Mouse (Mus musculus) common myeloid progenitor, adult 5-6 weeks (primary cell): ENCODE measurements around the gene Ptbp2. TPM values are rescaled to one million over a fixed set of nuclear protein-coding genes. Genes with fewer than 3 reads are reported as not detected.
A peak's percentile ranks its signal among the peaks of the same experiment; 100 is the strongest.

Source experiments
- ATAC-seq: replicated peaks from 2 replicates; pipeline ENCODE4 v1.8.0; 2016; ENCODE audit warnings: low read depth, mild to moderate bottlenecking, moderate TSS enrichment, inconsistent platforms; ENCODE audit not compliant: poor library complexity, severe bottlenecking
- total RNA-seq: library from RNA; stranded (forward); fragments of 200-1000, 187-1606 nt; gene quantifications from 2 replicates; pipeline ENCODE4 v1.2.3, GENCODE M21; 2017

Ptbp2 gene
- 72.9 and 92.8 TPM in 2 replicates for total RNA-seq

DNA sequence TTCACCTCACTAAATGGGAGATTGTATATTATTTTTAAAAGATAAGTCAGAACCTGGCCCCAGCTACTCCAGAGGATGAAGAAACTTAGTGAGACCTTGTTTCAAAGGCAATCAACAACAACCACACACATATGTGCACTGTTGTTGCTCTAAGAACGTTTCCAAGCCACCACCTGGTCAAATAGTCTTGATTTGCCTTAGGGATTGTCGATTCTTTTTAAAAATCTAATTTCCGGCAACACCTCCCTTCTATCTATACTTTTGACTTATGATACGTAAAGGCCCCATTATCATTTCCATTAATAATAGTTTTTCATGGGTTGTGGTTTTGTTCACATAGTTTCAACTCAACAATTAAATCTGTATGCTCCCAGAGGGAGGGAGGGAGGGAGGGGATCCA lies at the start of gene Ptbp2:
TSS of gene Ptbp2 (minus strand) at position 101 of the 400 bp plus-strand sequence.
- ATAC-seq = no peak

DNA sequence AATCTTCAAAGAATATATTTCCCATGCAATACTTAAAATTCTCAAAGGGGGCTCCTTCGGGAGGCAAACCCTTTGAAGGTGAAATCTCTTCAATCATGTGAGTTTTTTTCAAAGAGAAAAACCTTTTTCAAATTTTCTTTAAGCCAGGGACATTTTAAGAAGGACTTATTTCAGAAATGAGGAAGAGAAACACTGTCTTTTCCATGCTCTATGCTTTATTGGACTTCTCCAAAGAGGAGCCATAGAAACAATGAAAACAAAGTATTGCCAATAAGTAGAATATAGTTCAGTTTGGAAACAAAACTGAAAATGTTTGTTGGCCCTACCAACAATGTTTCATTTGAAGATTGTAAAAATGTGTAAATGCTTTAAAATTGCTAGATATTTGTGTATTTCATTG lies 30.4 kb upstream of the Ptbp2 start:
- ATAC-seq = no peak

DNA sequence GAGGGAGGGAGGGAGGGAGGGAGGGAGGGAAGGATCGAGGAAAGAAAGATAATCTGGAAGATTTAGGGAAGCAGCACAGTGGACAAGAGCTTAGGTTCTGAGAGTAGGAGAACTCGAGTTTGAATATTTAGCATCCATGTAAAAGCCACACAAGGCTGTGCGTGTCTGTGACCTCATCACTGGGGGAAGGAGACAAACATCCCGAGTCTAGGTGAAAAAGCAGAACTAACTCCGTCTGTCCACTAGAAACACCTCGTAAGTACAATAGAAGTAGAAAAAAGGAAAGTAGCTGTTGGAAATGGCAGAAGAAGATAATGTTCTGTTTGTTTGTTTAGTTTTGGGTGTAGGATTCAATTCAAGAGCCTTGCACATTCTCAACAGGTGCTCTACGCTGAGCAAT lies 21.9 kb upstream of the Ptbp2 start:
- ATAC-seq = peak; percentile 97

DNA sequence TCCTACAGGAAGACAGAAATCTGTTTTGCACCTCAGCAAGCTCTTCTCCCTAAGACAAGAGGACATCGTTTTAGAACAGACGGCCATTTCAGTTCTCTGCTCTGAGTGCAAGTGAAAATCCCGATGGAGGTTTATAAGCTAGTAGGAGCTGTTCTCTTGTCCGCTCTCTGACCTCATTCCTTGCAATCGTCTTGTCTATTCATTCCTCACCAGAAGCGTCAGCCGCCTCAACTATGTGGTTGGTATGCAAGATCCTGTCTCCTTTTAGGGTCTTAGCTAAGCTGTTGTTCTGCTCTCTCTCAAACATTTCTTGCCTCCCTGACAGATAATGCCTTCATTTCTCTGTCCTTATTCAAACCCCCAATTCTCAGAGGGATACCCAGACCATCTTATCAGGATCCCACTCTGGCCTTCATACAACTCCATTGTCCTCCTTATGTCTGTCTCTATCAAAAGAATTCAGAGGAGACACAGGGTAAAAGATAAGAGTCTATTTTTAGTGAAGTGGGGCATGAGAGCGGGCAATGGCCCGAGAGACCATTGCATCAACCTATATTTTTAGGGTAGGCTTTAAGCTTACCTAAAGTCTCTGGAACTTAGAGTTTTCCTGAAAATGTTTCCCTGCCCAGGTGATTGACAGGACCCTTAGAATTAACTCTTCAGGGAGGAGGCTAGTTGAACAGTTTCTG lies 10.6 kb upstream of the Ptbp2 start:
- no peak for ATAC-seq

DNA sequence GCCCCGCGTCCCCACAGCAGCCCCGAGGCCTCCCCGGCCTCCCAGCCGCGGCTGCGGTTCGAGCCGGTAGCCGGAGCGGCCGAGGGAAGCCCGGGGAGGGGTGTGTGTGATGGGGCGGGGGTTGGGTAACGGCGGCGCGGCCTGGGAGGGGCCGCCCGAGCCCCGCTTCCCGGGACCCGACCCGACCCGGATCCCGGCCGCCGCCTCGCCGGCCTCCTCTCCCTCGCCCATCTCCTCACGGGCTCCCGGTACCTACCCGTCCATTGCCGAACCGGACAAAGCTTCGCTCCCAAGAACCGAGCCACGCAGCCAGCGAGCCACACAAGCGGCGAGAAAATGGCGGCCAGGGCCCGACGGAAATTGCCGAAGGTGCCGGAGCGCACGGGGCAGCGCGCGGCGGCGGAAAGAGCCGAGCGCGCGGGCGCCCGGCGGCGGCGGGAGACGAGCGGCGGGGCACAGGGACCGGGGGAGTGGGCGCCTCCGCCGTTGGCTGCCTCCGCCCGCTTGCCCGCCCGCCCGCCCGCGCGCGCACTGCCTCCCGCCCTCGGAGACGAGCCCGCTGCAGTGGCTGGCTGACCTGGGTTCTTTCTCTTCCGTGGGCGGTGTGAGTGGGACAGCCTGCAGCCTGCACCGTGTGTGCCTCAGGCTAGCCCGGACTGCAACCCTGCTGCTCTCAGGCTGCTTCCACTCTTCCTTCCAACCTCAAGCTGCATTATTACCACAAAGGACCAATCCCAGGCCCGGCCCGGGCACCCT lies 1.1 kb downstream of the Ptbp2 start:
- peak; percentile 62 for ATAC-seq

DNA sequence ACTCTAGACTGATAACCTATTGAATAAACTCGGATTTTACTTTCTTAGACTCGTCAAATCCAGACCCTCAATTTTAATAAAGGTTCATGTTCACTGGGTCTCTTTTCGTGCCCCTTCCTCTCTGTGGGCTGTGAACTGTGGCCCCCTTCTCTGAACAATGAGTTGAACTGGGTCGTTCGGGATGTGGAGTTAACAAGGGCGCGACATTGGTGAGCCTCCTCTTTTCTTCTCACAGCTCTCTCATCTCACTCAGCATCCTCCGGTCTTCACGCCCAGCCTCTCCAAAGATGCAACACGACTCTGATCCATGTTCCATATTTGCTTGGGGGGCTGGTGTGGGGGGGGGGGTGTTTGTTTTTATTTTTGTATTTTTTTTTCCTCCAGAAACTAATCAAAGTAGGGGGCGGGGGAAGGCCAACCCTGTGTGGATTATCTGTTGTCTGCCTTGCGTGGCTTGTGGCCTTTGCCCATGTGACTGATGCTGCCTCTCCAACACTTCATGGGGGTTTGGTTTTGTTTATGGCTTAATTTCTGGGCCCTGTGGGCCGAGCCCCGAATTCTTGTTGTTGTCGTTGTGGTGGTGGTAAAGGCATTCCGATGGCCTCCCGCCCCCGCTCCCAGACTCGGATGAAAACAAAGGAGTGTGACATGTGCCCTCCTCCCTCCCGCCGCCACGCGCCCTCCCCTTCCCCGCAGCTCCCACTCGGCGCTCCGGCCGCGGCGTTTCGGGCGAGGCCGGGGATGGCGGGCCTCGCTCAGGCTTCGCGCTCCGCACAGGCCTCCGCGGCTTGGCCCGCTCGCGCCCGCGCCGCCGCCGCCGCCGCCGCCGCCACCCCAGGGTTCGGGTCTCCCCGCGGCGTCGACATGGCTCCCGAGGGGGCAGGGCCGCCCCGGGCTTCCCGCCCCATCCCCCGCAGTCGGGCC lies 2.0 kb downstream of the Ptbp2 start:
- ATAC-seq = peak; percentile 20; the same call in 1 of the 2 replicates

DNA sequence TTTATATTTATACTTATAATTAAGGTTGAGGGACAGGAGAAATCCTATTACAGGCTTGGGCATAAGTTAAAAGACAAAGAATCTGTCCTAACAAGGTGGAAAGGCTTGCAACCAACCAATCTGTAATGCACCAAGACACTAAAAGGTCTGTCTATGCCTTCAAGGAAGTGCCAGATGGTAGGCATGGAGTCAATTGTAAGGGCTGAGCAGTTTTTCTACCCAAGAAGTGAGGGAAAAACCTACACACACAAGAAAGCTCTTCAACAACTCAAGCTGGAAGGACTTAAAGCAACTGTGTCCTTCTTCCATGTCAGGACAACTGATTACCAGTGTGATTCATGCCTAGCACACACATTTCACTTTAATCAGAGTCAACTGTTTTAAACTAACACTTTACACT lies 3.4 kb downstream of the Ptbp2 start:
- no peak for ATAC-seq

DNA sequence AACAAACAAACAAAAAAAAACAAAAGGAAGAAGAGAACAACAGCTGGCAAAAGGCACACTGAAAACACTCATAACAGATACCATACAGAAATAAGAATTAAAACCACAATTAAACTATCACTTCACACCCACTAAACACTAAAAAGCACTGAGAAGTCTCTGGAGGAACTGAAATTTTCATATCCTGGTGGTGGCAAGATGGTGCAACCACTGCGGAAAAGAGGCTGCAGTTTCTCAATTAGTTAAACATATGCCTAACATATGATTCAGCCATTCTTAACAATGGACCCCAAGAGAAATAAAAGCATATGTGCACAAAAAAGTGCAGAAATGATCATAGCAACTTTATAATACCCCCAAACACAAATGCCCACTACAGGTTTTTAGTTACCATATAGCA lies 5.0 kb downstream of the Ptbp2 start:
- peak; percentile 46 for ATAC-seq

DNA sequence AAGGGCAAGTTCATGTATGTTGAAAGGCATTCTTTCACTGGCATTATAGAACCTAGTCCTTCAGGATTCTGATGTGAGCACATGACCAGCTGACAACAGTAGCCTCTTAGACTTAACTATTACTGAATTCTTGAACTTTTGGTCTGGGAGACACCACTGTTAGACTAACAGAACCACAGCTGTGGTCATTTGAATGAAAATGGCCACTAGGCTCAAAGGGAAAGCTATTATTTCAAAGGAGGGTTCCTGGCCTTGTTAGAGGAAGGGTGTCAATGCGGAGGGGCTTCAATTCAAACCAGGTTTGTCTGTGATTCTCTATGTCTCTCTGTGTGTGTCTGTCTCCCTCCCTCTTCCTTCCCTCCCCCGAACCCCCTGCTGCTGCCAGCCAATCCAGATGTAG lies 5.8 kb downstream of the Ptbp2 start:
- no peak for ATAC-seq

DNA sequence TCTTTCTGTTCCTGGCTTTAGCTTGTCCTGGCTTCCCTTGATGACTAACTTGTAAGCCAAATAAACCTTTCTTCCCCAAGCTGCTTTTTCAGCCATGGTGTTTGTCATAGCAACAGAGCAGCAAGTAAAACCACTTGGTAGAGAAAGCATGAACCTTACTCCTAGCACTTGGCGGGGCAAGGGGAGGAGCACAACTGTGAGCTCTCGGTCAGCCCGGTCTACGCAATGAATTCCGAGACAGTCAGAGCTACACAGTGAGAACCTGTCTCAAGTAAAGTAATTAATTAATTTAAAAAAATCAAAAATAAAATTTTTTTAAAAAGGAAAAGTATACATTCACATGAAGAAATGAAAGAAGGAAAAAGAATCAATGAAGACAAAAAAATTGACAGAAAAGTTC lies 8.1 kb downstream of the Ptbp2 start:
- ATAC-seq = no peak

DNA sequence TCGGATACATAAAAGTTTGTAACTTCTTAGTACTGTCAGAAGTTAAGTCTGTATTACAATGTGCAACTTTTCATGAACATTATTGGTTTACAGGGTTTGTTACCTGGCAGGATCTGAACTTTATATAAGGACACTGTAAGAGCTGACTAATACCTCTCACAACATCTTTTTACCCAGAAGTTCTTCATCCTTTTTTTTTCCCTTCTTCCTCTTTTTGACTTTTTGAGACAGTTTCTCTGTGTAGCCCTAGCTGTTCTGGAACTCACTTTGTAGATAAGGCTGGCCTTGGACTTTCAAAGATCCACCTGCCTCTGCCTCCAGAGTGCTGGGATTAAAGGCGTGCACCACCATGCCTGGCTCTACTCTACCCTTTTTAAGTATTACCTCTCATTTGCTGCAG lies 11.5 kb downstream of the Ptbp2 start:
- 0 out of 2 replicates have a peak, but pooled peaks have one; percentile 11 for ATAC-seq

DNA sequence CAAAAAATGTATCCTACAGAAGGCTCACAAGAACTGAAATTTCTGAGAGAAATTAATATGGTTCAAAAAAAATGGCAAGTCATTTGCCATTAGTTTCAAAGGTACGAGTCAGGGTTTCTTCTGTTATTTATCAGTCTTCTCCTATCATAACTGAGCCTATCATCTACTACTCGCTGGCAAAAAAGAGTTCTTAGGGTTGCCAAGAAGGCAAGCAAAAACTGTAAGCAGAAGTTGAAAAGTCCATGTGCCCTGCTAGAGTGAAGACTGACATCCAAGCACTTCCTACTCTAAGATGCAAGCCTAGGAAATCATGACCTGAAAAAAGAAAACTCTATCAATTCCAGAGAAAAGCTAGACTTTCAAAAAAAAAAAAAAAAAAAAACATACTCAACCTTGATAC lies 20.5 kb downstream of the Ptbp2 start:
- ATAC-seq = peak; percentile 39; the same call in 1 of the 2 replicates

DNA sequence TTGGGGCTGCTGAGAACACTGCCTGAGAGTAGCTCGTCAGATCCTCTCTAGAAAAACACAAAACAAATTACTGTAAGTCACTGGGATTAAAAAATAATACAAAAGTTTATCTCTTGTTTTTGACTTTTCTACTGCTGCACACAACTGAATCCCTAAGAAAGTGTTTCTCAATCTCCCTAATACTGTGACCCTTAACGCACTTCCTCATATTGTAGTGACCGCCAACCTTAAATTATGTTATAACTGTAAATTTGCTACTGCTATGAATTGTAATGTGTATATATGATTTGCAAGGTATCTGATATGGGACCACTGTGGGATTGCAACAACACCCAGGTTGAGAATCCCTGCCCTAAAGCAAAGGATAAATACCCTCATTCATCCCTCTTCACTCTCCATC lies 22.5 kb downstream of the Ptbp2 start:
- ATAC-seq = 0 out of 2 replicates have a peak, but pooled peaks have one; percentile 29

DNA sequence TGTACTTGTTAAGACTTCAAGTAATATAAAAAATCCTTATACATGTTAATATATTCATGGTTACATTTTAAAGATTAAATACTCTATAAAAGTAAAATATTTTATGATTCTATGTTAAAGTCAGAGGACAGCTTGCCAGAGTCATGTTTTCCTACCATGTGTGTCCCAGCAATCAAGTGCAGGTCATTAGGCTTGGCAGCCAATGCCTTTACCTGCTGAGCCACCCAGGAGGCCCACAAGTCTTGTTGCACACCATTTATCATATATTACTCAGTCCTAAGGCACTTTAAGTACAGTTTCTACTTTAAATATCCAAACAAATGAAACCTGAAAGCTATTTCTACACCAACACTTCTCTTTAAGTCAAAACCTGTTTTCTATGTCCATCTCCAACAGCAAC lies 30.5 kb downstream of the Ptbp2 start:
- ATAC-seq = no peak

DNA sequence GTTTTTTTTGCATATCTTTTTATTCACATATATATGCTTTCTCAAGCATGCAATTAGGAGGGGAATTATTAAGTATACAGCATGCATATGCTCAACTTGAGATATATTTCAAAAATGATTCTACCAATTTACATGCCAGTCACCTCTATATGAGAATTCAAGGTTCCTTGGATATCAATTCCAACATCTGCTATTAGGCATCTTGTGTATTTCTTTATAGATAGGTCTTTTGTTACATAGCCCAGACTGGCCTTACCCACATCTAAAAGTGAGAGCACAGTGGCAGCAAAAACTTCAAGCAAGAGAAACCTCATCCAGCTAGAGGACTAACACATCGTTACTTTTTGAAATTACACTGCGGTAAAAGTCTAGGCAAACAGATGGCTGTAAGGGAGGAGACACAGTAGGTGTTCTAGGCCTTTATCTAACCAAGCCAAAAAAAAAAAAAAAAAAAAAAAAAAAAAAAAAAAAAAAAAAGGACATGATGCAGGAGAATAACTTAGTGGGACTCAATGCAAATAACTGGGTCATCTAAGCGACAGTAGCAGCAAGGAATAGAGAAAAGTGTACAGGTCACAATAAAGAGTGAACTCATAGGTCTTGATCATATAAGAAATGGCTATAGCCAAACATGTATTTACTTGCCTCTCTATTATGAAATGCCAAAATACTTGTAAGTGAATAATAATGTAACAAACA lies 34.6 kb downstream of the Ptbp2 start:
- no peak for ATAC-seq

DNA sequence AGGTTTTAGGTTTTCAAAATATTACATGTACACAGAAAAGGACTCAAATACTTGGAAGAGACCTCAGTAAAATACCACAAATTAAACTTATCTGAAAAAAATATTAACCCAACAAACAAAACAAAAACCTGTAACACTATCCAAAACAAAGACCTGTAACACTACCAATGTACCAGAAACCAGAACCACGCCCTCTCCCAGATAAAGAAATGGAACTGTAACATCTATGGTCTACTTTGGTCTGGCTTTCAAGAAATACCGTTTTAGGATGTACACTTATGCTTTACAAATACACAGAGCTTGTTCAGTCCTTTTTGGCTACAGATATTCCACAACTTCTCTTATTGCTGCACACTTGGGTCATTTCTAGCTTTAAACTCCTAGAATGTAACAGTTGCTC lies 35.1 kb downstream of the Ptbp2 start:
- 0 out of 2 replicates have a peak, but pooled peaks have one; percentile 42 for ATAC-seq

DNA sequence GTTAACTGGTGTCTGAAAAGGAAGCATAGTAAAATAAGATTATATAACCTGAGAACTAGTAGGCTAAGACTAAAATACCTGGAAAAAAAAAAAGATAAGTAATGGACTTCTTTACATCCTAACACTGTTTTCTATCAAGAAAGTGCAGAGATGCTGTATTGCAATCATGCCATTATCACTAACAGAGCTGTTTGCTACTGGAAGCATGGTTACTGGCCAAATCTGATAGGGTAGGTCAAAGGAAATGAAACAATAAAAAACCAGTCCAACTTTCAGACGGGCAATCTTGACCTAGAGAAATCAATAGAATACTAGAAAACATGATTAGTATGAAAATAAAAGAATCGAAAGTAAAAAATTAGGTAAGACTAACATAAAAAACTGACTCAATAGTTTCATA lies 37.6 kb downstream of the Ptbp2 start:
- ATAC-seq = no peak

DNA sequence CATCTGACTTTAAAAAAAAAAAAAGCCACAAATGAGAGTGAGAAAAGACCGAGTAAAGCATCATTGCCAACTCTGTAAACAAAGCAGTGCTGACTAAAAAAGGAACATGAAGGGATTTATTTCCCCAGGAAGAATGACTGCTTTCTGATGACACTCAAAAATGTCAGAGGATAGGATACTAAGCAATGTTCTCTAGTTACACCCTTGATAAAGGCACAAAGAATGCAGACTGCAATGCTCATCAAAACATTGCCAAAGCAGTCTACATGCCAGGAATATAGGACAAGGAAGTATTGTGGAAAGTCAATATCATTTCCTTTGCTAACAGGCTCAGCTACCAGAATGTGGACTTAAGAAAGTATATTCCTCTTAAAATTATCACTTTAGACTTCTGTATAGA lies 38.5 kb downstream of the Ptbp2 start:
- no peak for ATAC-seq

DNA sequence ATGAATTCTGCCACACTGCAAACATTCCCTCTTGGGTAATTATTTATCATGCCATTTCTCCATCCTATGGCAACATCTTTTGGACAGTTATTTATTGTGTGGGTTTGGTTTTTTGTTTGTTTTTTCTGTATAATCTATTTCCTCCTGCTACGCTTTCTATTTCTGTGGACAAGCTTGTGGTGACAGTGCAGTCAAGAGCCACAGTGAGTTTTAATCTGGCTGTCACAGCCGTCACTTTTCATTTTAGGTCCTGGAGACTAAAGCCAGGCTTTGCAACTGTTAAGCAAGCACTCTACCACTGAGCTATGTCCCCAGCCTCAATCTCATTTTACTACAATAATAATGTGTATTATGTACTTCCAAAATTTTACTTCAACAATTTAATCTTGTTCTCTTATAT lies 54.4 kb downstream of the Ptbp2 start:
- ATAC-seq = peak; percentile 82

DNA sequence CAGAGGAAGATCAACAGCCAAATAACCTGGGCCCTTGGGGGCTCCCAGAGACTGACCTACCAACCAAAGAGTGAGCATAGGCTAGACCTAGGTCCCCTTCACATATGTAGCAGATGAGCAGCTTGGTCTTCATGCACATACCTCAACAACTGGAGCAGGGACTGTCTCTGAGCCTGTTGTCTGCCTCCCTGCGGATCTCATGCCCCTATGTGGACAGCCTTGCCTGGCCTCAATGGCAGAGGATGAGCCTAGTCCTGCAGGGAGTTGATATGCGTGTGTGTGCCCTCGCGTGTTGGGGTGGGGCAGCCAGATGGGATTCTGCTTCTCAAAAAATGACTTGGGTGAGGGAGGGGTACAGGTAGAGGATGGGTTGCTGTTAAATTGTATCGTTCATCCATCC lies 72.2 kb downstream of the Ptbp2 start:
- no peak for ATAC-seq
